Mouse (Mus musculus): ENCODE data around the gene Syne2. TPM values are rescaled to one million over a fixed set of nuclear protein-coding genes. Genes with fewer than 3 reads are reported as not detected.

Gene Syne2
- polyA plus RNA-seq, 1 experiment from 2014 or later, result 5.1 TPM

- DNase-seq (no peak), ATAC-seq (ENCODE audit: low read depth) (no peak)
- no peak overlapping the region for H3K4me2 ChIP-seq
- no peaks in the 10 kb centered on the region for H3K9me3 ChIP-seq (replicated peaks)
- H3K36me3 ChIP-seq, result 0 out of 2 replicates have a peak, but pooled peaks cover 4% of the 10 kb centered on the region
- no peak overlapping the region for H3K27ac ChIP-seq
- H3K9ac ChIP-seq, result no peak overlapping the region
- no peak overlapping the region for H3K4me3 ChIP-seq (replicated peaks)
- 80% methylated on average over 24 of the region's 24 CpGs for WGBS (ENCODE audit: insufficient replicate concordance)
- H3K27me3 ChIP-seq, result no peaks in the 10 kb centered on the region
- H3K4me1 ChIP-seq (replicated peaks), result no peaks in the 10 kb centered on the region
Measured at GRCm38 (mm10) chr12:75966441-75967195, 148.7 kb downstream of the Syne2 start.

GRCm38 (mm10) chr12:75979079-75979478, 161.1 kb downstream of the Syne2 start:
- Histone ChIP-seq H3K4me1 (replicated peaks) (no peaks in the 10 kb centered on the region), H3K4me3 (replicated peaks) (no peak overlapping the region), H3K4me2 (no peak overlapping the region), H3K9ac (no peak overlapping the region), H3K27ac (no peak overlapping the region), H3K27me3 (no peaks in the 10 kb centered on the region), H3K9me3 (replicated peaks) (no peaks in the 10 kb centered on the region), H3K36me3 (no peaks in the 10 kb centered on the region)
- ATAC-seq (ENCODE audit: low read depth) (no peak), DNase-seq (no peak)
- WGBS (ENCODE audit: insufficient replicate concordance), result 74% methylated on average over 5 of the region's 5 CpGs

- DNase-seq (no peak), ATAC-seq (ENCODE audit: low read depth) (no peak)
- Histone ChIP-seq H3K9me3 (replicated peaks) (no peaks in the 10 kb centered on the region), H3K4me3 (replicated peaks) (no peak overlapping the region), H3K4me2 (no peak overlapping the region), H3K27me3 (no peaks in the 10 kb centered on the region), H3K4me1 (replicated peaks) (no peaks in the 10 kb centered on the region), H3K36me3 (no peaks in the 10 kb centered on the region), H3K27ac (no peak overlapping the region), H3K9ac (no peak overlapping the region)
- 77% methylated on average over 8 of the region's 8 CpGs for WGBS (ENCODE audit: insufficient replicate concordance)
Measured at GRCm38 (mm10) chr12:75983336-75983735, 165.4 kb downstream of the Syne2 start.

DNA sequence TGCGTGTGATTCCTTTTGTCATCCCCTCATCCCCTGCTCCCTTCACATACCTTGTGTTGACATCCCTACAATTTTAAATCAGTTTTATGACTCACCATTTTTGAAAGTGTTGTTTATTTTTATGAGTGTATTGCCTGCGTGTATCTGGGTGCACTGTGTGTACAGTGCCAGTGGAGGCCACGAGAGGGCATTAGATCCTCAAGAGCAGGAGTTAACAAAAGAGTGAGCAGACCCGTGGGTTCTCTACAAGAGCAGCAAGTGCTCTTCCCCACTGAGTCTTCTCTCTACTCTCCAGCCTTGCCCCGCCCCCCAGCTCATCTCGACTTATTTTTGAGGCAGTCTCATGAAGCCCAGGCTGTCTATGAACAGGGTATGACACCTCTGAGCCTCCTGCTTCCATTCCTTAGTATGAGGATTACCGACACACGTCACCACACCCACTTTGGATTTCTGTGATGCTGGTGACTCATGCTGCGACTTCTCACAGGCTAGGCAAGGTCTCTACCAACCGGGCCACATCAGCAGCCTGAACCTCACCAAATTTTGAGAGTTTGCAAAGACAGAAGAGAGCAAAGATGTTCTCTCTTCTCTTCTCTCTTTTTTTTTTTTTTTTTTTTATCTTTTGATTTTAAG, 174.4 kb downstream of the Syne2 start:
- Histone ChIP-seq H3K9me3 (replicated peaks) (no peaks in the 10 kb centered on the region), H3K4me1 (replicated peaks) (no peaks in the 10 kb centered on the region), H3K4me3 (replicated peaks) (no peak overlapping the region), H3K27ac (no peak overlapping the region), H3K4me2 (no peak overlapping the region), H3K36me3 (no peaks in the 10 kb centered on the region), H3K9ac (no peak overlapping the region), H3K27me3 (no peaks in the 10 kb centered on the region)
- ATAC-seq (ENCODE audit: low read depth) (no peak), DNase-seq (no peak)
- 69% methylated on average over 10 of the region's 10 CpGs for WGBS (ENCODE audit: insufficient replicate concordance)

- Histone ChIP-seq H3K27ac (no peak overlapping the region), H3K4me2 (no peak overlapping the region), H3K9ac (no peak overlapping the region), H3K27me3 (no peaks in the 10 kb centered on the region), H3K4me3 (replicated peaks) (no peak overlapping the region), H3K9me3 (replicated peaks) (no peaks in the 10 kb centered on the region), H3K36me3 (no peaks in the 10 kb centered on the region), H3K4me1 (replicated peaks) (no peaks in the 10 kb centered on the region)
- ATAC-seq (ENCODE audit: low read depth) (no peak), DNase-seq (no peak)
- WGBS (ENCODE audit: insufficient replicate concordance), result 75% methylated on average over 4 of the region's 4 CpGs
Measured at GRCm38 (mm10) chr12:75992946-75993345, 175.0 kb downstream of the Syne2 start.

GRCm38 (mm10) chr12:75995086-75995485, 177.2 kb downstream of the Syne2 start:
- no peaks in the 10 kb centered on the region for H3K36me3 ChIP-seq
- H3K4me1 ChIP-seq (replicated peaks), result no peaks in the 10 kb centered on the region
- H3K4me3 ChIP-seq (replicated peaks), result no peak overlapping the region
- H3K27ac ChIP-seq, result no peak overlapping the region
- ATAC-seq (ENCODE audit: low read depth) (no peak), DNase-seq (no peak)
- no peaks in the 10 kb centered on the region for H3K9me3 ChIP-seq (replicated peaks)
- H3K4me2 ChIP-seq, result no peak overlapping the region
- H3K9ac ChIP-seq, result no peak overlapping the region
- 63% methylated on average over 2 of the region's 2 CpGs for WGBS (ENCODE audit: insufficient replicate concordance)
- no peaks in the 10 kb centered on the region for H3K27me3 ChIP-seq

- Histone ChIP-seq H3K4me2 (no peak overlapping the region), H3K9me3 (replicated peaks) (no peaks in the 10 kb centered on the region), H3K27me3 (no peaks in the 10 kb centered on the region), H3K4me1 (replicated peaks) (no peaks in the 10 kb centered on the region), H3K27ac (no peak overlapping the region), H3K9ac (no peak overlapping the region), H3K4me3 (replicated peaks) (no peak overlapping the region), H3K36me3 (no peaks in the 10 kb centered on the region)
- WGBS (ENCODE audit: insufficient replicate concordance), result 70% methylated on average over 5 of the region's 5 CpGs
- ATAC-seq (ENCODE audit: low read depth), result no peak
- no peak for DNase-seq
Measured at GRCm38 (mm10) chr12:75997547-75997946, 179.6 kb downstream of the Syne2 start.

DNA sequence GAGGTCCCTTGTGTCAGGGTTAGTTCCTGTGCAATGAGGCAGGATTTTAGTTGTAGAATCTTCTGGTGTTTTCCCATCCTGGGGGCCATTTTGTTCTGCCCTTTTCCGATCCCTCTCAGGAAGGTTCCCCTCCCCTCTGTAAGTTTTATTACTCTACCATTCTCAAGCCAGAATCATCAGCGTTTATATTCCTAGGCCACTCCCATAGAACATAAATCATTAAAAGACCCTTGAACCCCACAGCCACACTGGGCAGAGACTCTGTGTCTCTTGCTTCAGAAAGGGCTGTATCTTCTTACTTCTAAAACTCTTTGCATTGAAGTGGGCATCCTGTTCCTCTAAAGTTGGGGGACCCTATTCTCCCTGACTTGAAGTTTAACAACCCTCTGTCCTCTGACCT, 180.5 kb downstream of the Syne2 start:
- no peaks in the 10 kb centered on the region for H3K27me3 ChIP-seq
- H3K4me2 ChIP-seq, result no peak overlapping the region
- WGBS (ENCODE audit: insufficient replicate concordance), result 64% methylated on average over 2 of the region's 2 CpGs
- ATAC-seq (ENCODE audit: low read depth) (no peak), DNase-seq (no peak)
- no peak overlapping the region for H3K27ac ChIP-seq
- no peaks in the 10 kb centered on the region for H3K4me1 ChIP-seq (replicated peaks)
- H3K4me3 ChIP-seq (replicated peaks), result no peak overlapping the region
- no peaks in the 10 kb centered on the region for H3K36me3 ChIP-seq
- no peaks in the 10 kb centered on the region for H3K9me3 ChIP-seq (replicated peaks)
- no peak overlapping the region for H3K9ac ChIP-seq

- no peak overlapping the region for H3K27ac ChIP-seq
- no peaks in the 10 kb centered on the region for H3K27me3 ChIP-seq
- no peak overlapping the region for H3K4me3 ChIP-seq (replicated peaks)
- H3K4me1 ChIP-seq (replicated peaks), result no peaks in the 10 kb centered on the region
- no peak overlapping the region for H3K9ac ChIP-seq
- ATAC-seq (ENCODE audit: low read depth) (no peak), DNase-seq (peak; percentile 25)
- H3K4me2 ChIP-seq, result no peak overlapping the region
- WGBS (ENCODE audit: insufficient replicate concordance), result 42% methylated on average over 9 of the region's 9 CpGs
- H3K9me3 ChIP-seq (replicated peaks), result no peaks in the 10 kb centered on the region
- H3K36me3 ChIP-seq, result no peaks in the 10 kb centered on the region
Measured at GRCm38 (mm10) chr12:76004697-76005249, 186.8 kb downstream of the Syne2 start.

GRCm38 (mm10) chr12:76008991-76009390, 191.1 kb downstream of the Syne2 start:
- Histone ChIP-seq H3K4me2 (no peak overlapping the region), H3K36me3 (no peaks in the 10 kb centered on the region), H3K4me1 (replicated peaks) (no peaks in the 10 kb centered on the region), H3K27ac (no peak overlapping the region), H3K4me3 (replicated peaks) (no peak overlapping the region), H3K27me3 (no peaks in the 10 kb centered on the region), H3K9me3 (replicated peaks) (no peaks in the 10 kb centered on the region), H3K9ac (no peak overlapping the region)
- ATAC-seq (ENCODE audit: low read depth), result no peak
- WGBS (ENCODE audit: insufficient replicate concordance), result 62% methylated on average over 6 of the region's 6 CpGs
- no peak for DNase-seq

DNA sequence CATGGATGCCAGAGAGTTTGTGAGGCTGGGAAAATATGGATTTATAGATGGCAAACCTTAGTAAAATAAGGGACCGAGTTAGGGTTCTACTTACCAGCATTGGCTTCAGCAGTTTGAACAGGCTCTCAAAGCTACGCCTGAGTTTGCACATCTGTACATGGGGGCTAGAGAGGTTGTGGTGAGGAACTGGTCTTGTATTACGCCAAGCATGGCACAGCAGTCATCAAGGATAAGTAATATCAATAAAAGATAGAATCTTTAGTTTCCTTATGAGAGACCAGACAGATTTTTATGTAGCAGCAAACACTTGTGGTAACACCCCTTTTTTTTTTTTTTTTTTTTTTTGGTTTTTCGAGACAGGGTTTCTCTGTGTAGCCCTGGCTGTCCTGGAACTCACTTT, 194.9 kb downstream of the Syne2 start:
- Histone ChIP-seq H3K27ac (no peak overlapping the region), H3K36me3 (no peaks in the 10 kb centered on the region), H3K4me1 (replicated peaks) (no peaks in the 10 kb centered on the region), H3K9me3 (replicated peaks) (no peaks in the 10 kb centered on the region), H3K9ac (no peak overlapping the region), H3K4me2 (no peak overlapping the region), H3K4me3 (replicated peaks) (no peak overlapping the region), H3K27me3 (no peaks in the 10 kb centered on the region)
- 70% methylated on average over 3 of the region's 4 CpGs for WGBS (ENCODE audit: insufficient replicate concordance)
- DNase-seq (no peak), ATAC-seq (ENCODE audit: low read depth) (no peak)

- H3K27me3 ChIP-seq, result no peaks in the 10 kb centered on the region
- no peak overlapping the region for H3K9ac ChIP-seq
- H3K9me3 ChIP-seq (replicated peaks), result no peaks in the 10 kb centered on the region
- H3K4me3 ChIP-seq (replicated peaks), result no peak overlapping the region
- no peak overlapping the region for H3K4me2 ChIP-seq
- 64% methylated on average over 4 of the region's 4 CpGs for WGBS (ENCODE audit: insufficient replicate concordance)
- no peaks in the 10 kb centered on the region for H3K4me1 ChIP-seq (replicated peaks)
- no peak for DNase-seq
- no peak overlapping the region for H3K27ac ChIP-seq
- ATAC-seq (ENCODE audit: low read depth), result no peak
- no peaks in the 10 kb centered on the region for H3K36me3 ChIP-seq
Measured at GRCm38 (mm10) chr12:76013480-76013879, 195.5 kb downstream of the Syne2 start.
